Mouse (Mus musculus): ENCODE results near the gene Jade2.

Jade2 gene

GRCm38 (mm10) chr11:51835598-51835997 is 21.9 kb downstream of the Jade2 start:
- DNase-seq (ENCODE audit: low read depth, low spot score), result no peak

DNA sequence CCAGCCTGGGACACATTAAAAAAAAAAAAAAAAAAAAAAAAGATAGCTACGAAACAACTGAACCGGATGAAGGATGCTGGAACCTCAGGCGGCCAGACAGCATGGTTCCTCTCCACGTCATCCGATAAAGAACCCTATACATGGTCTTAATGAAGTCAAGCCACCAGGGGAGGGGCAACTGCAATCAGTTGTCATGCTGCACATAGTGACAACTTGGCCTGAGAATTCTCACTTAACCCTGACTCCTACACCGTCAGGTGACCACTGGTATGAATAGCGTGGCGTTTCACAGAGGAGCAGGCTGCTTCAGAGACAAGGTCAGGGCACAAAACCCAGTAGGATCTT is 23.4 kb downstream of the Jade2 start:
- no peak for DNase-seq (ENCODE audit: low read depth, low spot score)

- no peak for DNase-seq (ENCODE audit: low read depth, low spot score)
Measured at GRCm38 (mm10) chr11:51833393-51834066, 23.9 kb downstream of the Jade2 start.

GRCm38 (mm10) chr11:51832992-51833391 is 24.5 kb downstream of the Jade2 start:
- no peak for DNase-seq (ENCODE audit: low read depth, low spot score)

- DNase-seq (ENCODE audit: low read depth, low spot score), result no peak
Measured at GRCm38 (mm10) chr11:51831962-51832909, 25.2 kb downstream of the Jade2 start.

GRCm38 (mm10) chr11:51824867-51825424 is 32.5 kb downstream of the Jade2 start:
- no peak for DNase-seq (ENCODE audit: low read depth, low spot score)

DNA sequence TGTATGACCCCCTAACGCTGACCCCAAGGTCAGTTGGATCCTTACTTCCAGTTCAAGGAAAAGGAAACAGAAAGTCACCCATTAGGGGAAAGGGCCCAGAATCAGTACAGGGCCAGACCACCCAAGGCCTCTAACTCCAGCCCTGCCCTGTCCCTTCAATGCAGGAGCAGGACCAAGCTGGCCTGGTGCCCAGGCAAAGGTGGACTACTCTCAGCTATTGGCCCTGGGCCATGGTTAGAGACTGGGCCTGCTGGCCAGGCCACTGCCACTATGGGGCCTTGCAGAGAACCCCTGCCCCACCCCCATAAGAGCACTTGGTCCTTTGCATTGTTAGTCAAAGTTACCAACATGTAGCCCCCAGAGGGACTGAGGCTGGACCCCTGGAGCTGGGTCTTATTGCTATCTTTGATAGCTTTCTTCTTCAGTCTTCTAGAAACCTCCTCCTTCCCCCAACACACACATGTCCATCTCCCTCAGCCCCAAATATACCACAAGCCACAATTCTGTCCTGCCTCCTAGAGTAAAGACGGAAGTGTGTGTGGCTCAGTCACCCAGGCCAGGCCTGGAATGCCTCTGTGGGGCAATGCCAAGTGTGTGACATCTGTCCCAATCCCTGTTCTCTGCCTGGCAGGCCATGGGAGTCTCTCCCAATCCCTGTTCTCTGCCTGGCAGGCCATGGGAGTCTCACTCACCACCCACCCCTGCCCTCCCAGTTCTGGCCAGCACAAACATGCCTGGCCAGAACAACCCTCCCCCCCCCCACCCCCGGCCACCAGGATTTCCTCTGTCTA is 33.3 kb downstream of the Jade2 start:
- no peak for DNase-seq (ENCODE audit: low read depth, low spot score)

- no peak for DNase-seq (ENCODE audit: low read depth, low spot score)
Measured at GRCm38 (mm10) chr11:51823271-51823670, 34.2 kb downstream of the Jade2 start.

GRCm38 (mm10) chr11:51822736-51823135 is 34.7 kb downstream of the Jade2 start:
- DNase-seq (ENCODE audit: low read depth, low spot score), result no peak

DNA sequence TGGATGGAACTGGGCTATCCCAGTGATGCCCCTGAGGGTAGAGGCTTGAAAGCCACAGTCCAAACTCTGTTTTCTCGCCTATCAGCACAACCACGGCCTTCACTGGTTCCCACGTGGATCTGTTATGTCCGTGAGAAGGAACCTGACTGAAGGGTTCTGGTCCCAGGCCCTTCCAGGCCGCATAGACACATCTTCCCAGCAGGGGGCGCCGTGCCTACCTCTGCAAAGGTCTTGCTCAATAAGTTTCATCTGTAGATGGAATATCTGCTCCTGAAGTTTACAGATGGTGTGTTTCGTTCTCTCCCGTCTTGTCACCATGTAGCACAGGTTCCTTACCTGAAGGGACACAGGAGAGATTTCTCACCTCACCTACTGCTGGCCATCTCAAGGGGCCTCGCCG is 36.6 kb downstream of the Jade2 start:
- DNase-seq (ENCODE audit: low read depth, low spot score), result peak; percentile 49

- no peak for DNase-seq (ENCODE audit: low read depth, low spot score)
Measured at GRCm38 (mm10) chr11:51819964-51820363, 37.5 kb downstream of the Jade2 start.

GRCm38 (mm10) chr11:51818837-51819236 is 38.6 kb downstream of the Jade2 start:
- DNase-seq (ENCODE audit: low read depth, low spot score), result no peak

DNA sequence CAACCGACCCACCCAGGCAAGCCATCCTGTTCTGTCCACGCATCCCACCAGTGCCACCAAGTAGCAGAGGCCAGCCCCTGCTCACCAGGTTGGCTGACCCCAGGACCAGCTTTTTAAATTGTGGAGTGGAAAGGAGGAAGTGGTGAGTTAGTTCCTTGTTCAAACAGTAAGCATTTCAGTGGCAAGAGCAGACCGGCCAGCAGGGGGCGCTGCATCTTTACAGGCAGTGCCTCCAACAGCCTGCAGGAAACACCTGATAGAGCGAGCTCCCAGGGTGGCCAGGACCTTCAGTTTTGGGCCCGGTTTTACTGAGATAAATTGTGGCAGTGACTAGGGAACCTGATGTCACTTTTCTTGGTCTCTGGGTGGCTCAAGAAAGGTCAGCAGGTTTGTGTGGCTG is 39.7 kb downstream of the Jade2 start:
- DNase-seq (ENCODE audit: low read depth, low spot score), result peak; percentile 71

DNA sequence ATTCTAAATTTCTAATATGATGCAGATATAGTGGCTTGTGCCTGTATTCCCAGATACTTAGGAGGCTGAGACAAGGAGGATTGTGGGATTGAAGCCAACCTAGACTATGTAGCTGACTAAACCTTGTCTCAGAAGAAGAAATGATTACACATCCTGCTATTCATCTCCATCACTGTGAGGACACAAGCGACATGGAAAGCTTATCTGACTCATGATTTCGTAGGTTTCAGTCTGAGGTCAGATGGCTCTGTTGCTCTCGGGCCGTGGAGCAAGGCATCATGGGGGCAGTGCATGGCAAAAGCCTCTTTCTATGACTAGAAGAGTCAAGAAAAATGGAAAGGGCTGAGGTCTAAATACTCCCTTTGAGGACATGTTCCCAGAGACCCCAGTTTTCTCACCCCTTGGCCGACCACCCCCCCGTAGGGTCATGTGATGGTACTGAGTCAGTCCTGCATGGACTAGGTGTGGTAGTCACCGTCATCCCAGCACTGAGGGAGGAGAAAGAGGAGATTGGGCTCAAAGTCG is 45.4 kb downstream of the Jade2 start:
- DNase-seq (ENCODE audit: low read depth, low spot score), result no peak

GRCm38 (mm10) chr11:51811230-51811629 is 46.2 kb downstream of the Jade2 start:
- DNase-seq (ENCODE audit: low read depth, low spot score), result no peak

- peak; percentile 55 for DNase-seq (ENCODE audit: low read depth, low spot score)
Measured at GRCm38 (mm10) chr11:51809632-51810224, 47.7 kb downstream of the Jade2 start.

DNA sequence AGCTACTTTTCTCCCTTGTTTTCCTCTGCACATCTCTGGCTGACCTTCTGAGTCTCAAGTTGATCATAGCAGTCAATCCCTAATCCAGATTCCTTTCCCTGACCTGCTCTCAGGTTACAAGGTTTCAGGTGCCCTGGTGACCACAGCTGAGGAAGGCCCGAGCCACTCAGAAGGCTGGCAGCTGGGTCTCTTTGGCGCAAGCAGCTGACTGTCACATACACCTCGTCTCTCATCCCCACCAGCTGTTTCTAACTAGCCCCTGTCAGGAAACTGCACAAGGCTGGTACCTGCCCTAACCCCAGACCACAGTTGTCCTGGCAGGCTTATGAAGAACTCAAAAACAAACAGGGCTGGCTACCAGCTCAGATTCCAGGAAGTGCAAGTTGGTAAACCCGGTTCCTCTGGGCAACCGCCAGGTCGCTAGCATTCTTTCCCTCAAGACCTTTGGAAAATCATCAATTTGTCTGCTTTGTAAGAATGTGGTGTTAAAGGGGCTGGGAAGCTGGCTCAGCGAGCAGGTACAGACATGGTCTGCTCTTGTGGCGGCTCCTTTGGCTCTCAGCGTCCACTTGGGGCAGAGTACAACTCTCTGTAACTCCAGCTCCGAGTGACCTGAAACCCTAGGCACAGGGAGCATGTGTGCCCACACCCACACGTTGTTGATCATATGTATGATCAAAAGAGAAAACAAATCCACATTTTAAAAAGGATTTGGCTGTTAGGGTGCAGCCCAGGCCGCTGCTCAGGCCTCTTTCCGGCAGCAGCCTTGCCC is 50.2 kb downstream of the Jade2 start:
- no peak for DNase-seq (ENCODE audit: low read depth, low spot score)

DNA sequence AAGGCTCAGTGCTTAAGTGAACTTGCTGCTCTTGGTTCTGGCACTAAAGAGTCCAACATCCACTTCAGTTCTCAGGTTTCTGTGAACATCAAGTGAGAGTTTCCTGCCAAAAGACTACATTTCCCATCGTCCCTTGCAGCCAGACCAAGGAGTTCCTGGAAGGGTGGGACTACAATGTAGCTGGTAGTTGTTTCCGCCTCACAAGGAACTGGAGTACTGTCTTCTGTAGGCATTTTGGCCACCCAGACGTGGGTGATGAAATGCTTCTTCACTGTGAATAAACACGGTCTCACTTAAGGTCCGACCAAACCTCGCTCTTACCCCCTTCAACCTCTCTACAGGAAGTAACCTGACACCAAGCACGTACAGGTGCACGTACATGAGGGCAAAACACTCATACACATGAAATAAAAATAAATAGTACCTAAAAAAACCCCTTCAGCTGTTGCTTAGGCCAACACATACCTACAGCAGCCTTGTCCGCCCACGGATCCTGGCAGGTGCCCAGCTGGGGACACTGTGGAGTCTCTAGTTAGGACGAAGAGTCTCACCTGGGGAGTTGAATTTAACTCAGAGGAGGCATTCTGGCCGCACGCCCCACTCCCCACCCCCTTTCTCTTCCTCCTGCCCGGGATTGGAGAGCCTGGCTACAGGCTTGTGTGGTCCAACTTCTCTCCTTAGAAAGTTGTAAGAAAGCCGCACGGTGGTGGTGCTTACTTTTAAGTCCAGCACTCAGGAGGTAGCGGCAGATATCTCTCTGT is 52.1 kb downstream of the Jade2 start:
- DNase-seq (ENCODE audit: low read depth, low spot score), result peak; percentile 59

DNA sequence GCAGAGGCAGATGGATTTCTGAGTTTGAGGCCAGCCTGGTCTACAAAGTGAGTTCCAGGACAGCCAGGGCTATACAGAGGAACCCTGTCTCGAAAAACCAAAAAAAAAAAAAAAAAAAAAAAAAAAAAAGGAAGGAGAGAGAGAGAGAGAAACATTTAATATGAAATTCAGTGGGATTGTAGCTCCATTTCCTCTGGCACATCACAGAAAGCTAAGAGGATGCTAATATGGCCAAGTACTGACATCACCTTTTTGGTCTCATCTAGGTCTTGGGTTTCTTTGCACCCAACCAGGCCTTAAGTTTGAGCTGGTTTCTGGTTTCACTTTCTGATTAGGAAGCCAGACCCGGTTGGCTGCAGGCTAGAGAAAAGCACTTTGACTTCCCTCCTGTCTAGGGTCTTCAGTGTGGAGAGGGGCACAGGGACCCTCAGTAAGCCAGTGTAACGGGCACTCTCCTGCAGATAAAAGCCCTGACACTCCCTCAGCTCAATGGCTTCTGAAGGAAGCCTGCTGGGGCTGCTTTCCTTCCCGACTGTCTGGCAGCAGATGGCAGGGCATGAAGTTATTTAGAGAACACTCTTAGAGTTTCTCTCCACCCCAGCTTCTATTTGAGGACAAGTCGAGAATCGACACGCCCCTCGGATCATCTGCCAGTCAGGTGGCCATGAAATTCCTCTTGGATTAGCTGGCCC is 56.7 kb downstream of the Jade2 start:
- DNase-seq (ENCODE audit: low read depth, low spot score), result no peak
